Mouse (Mus musculus): Measurements from ENCODE around the gene Tle3. TPM values are rescaled to one million over a fixed set of nuclear protein-coding genes. Genes with fewer than 3 reads are reported as not detected.

The Tle3 gene
- polyA plus RNA-seq, 1 experiment from 2014 or later: 101 TPM

- DNase-seq (ENCODE audit: low read depth, low spot score): no peak
- H3K27me3 ChIP-seq: no peaks in the 10 kb centered on the region
- CTCF ChIA-PET: no interaction called here
- TF ChIP-seq CTCF (IDR thresholded peaks at IDR 0.05): no peak
- no peak for ATAC-seq
- in situ Hi-C loops (cut with MboI; ENCODE audit: low pct_unique_long_range_greater_than_20kb): no loop called here
- POLR2A ChIA-PET: interaction anchor here (1.0 kb wide), 1 partner anchor 9 kb away, joined by 3 read pairs; no protein-coding TSS in a partner anchor
Observed at GRCm38 (mm10) chr9:61426493-61426892, 54.3 kb downstream of the Tle3 start.

DNA sequence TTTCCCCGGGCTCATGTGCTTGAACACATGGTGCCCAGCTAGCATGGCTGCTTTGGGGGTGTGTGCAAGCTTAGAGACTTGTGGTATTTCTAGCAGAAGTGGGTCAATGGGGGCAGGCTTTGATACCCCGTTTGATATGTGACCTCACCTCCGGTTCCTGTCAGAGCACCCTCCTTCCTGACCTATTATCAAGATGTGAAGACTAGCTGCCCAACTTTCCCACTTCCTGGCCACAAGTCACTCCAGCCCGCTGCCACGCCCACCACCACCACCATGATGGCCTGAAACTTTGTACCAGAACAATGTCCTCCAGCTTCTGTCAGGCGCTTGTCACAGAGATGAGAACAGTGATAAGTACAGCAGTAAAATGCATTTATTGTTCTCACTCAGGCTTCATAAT lies 54.9 kb downstream of the Tle3 start:
- in situ Hi-C loops (cut with MboI; ENCODE audit: low pct_unique_long_range_greater_than_20kb): no loop called here
- no peak for DNase-seq (ENCODE audit: low read depth, low spot score)
- ChIA-PET CTCF (no interaction called here), POLR2A (interaction anchor here (1.0 kb wide), 1 partner anchor 10 kb away, joined by 3 read pairs; no protein-coding TSS in a partner anchor)
- no peaks in the 10 kb centered on the region for H3K27me3 ChIP-seq
- TF ChIP-seq CTCF (IDR thresholded peaks at IDR 0.05): no peak
- no peak for ATAC-seq

DNA sequence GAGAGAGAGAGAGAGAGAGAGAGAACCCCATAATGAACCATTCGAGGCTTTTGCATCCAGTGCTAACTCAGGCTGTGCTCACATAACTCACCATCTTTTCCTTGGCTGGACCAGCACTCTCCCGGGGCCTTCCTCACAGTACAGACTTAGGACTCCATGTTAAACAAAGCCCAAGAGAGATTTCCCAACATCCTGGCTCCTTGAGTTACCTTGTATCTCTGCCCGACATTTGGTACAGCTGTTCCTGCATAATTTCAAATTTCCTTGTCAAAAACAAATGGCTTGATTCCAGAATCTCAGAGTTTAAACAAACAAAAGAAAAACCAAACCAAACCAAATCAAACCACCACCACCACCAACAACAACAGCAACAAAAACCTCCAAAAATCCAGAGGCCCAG lies 55.7 kb downstream of the Tle3 start:
- H3K27me3 ChIP-seq: no peaks in the 10 kb centered on the region
- ATAC-seq (no peak), DNase-seq (ENCODE audit: low read depth, low spot score) (no peak)
- CTCF ChIA-PET: interaction anchor here (1.1 kb wide), 1 partner anchor 15 kb away, joined by 3 read pairs; no protein-coding TSS in a partner anchor
- POLR2A ChIA-PET: interaction anchor here (0.6 to 0.7 kb wide), 2 partner anchors 47 to 271 kb away, joined by 4 to 5 read pairs; no protein-coding TSS in a partner anchor
- in situ Hi-C loops (cut with MboI; ENCODE audit: low pct_unique_long_range_greater_than_20kb): no loop called here
- TF ChIP-seq CTCF (IDR thresholded peaks at IDR 0.05): no peak

GRCm38 (mm10) chr9:61431830-61432229 lies 59.7 kb downstream of the Tle3 start:
- in situ Hi-C loops (cut with MboI; ENCODE audit: low pct_unique_long_range_greater_than_20kb): no loop called here
- ATAC-seq (no peak), DNase-seq (ENCODE audit: low read depth, low spot score) (no peak)
- ChIA-PET POLR2A (no interaction called here), CTCF (interaction anchor here (1.1 to 1.2 kb wide), 2 partner anchors 27 to 447 kb away, joined by 3 read pairs; no protein-coding TSS in a partner anchor)
- no peaks in the 10 kb centered on the region for H3K27me3 ChIP-seq
- TF ChIP-seq CTCF (IDR thresholded peaks at IDR 0.05): no peak

GRCm38 (mm10) chr9:61433206-61433605 lies 61.0 kb downstream of the Tle3 start:
- CTCF ChIA-PET: interaction anchor here (1.2 kb wide), 2 partner anchors 28 to 29 kb away, joined by 3 read pairs; no protein-coding TSS in a partner anchor
- no peak for TF ChIP-seq CTCF (IDR thresholded peaks at IDR 0.05)
- POLR2A ChIA-PET: no interaction called here
- H3K27me3 ChIP-seq: no peaks in the 10 kb centered on the region
- ATAC-seq (no peak), DNase-seq (ENCODE audit: low read depth, low spot score) (no peak)
- in situ Hi-C loops (cut with MboI; ENCODE audit: low pct_unique_long_range_greater_than_20kb): no loop called here

DNA sequence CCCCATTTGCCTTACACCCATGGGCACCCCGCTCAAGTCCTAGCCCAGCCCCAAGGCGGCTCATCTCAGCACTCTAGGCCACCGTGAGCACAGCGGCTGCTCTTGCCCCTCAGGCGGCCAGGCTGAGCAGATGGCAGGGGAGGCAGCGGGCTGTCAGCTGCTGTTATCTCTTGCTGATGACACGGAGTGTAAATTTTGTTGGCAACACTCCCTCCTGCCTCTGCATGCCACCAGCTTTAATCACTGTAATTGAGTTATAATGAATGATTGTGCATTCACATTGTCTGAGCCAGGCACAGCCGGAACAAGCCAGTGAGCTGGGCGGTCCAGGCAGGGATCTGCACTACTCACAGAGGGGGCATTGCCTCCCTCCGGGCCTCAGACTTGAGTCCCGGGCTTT lies 61.9 kb downstream of the Tle3 start:
- no peak for TF ChIP-seq CTCF (IDR thresholded peaks at IDR 0.05)
- no peaks in the 10 kb centered on the region for H3K27me3 ChIP-seq

DNA sequence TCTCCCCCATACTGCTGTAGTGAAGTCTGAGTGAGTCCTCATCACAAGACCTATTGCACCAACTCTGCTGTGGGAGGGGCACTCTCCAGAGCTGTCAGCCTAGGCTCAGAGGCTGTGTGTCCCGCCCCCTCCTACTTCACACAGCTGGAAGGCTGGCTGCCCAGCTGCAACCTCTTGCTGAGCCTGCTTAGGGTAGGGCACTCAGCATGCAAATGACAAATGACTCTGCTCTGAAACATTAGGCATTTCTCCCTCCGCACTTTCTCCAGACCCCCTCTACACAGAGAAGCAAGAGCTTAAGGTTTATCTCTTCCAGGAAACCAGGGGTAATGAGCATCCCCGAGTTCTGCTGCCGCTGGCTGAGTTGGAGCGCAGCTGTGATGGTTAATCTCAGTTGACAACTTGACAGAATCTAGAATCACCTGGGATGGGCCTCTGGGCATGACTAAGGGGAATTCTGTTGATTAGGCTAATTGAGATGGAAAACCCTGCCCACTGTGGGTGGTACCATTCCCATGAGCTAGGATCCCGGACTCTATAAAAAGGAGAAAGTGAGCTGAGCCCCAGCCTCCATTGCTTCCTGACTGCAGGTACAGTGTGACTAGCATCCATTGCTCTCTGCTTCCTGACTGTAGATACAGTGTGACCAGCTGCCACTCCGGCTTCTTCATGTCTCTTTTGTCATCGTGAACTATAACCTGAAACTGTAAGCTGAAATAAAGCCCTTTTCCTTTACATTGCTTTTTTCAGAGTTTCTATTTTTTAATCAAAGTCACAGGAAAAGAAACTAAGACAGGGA lies 63.2 kb downstream of the Tle3 start:
- in situ Hi-C loops (cut with MboI; ENCODE audit: low pct_unique_long_range_greater_than_20kb): no loop called here
- DNase-seq (ENCODE audit: low read depth, low spot score): no peak
- no peaks in the 10 kb centered on the region for H3K27me3 ChIP-seq
- ChIA-PET POLR2A (no interaction called here), CTCF (interaction anchor here (1.0 to 1.7 kb wide), 3 partner anchors 27 to 44 kb away, joined by 3 to 4 read pairs (median 3); no protein-coding TSS in a partner anchor)
- ATAC-seq: no peak
- TF ChIP-seq CTCF (IDR thresholded peaks at IDR 0.05): no peak

More for the DNA sequence above, 61.9 kb downstream of the Tle3 start:
- ChIA-PET POLR2A (no interaction called here), CTCF (interaction anchor here (1.2 kb wide), 1 partner anchor 30 kb away, joined by 3 read pairs; no protein-coding TSS in a partner anchor)
- in situ Hi-C loops (cut with MboI; ENCODE audit: low pct_unique_long_range_greater_than_20kb): no loop called here
- DNase-seq (ENCODE audit: low read depth, low spot score) (peak; percentile 56), ATAC-seq (peak; percentile 34)

DNA sequence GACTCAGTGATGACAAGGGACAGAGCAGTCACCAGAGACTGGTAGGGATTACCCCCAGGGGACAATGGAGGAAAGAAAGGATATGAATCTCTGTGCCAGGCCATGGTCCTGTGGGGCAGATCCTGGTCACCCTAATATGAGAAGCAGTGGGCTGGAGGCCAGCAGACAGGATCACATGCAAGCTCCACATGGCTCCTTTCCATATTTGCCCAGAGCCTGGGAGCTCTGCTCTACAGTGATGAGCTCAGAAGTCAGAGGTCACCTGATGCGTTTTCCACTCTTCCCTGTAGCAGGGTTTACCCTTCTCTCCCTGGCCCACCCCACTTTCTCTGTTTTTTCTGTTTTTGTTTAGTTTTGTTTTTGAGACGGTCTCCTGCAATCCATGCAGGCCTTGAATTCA lies 63.9 kb downstream of the Tle3 start:
- ATAC-seq (no peak), DNase-seq (ENCODE audit: low read depth, low spot score) (no peak)
- in situ Hi-C loops (cut with MboI; ENCODE audit: low pct_unique_long_range_greater_than_20kb): no loop called here
- H3K27me3 ChIP-seq: no peaks in the 10 kb centered on the region
- ChIA-PET CTCF (interaction anchor here (1.0 to 1.7 kb wide), 3 partner anchors 28 to 43 kb away, joined by 3 to 4 read pairs (median 3); no protein-coding TSS in a partner anchor), POLR2A (no interaction called here)
- no peak for TF ChIP-seq CTCF (IDR thresholded peaks at IDR 0.05)

DNA sequence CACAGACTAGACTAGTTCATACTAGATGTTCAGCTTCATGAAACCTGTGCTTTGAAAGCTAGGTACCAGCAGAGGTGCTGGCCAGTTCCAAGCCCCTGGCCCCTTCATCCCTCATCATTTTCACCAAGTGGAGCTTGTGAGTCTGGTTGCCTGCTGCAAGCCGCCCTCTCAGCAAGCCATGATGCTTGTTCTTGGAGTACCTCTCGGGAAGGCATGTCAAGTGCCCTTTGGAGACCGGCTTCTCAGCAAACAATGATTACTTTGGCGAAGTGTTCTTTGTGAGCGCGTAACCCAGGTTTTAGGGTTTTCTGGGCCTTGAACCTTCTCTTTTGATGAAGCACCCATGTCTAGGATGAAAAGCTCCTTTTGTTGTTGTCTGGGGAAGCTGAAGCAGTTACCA lies 64.6 kb downstream of the Tle3 start:
- no peaks in the 10 kb centered on the region for H3K27me3 ChIP-seq
- no peak for DNase-seq (ENCODE audit: low read depth, low spot score)
- ChIA-PET POLR2A (no interaction called here), CTCF (interaction anchor here (1.7 kb wide), 1 partner anchor 28 kb away, joined by 3 read pairs; no protein-coding TSS in a partner anchor)
- no peak for ATAC-seq
- in situ Hi-C loops (cut with MboI; ENCODE audit: low pct_unique_long_range_greater_than_20kb): no loop called here
- TF ChIP-seq CTCF (IDR thresholded peaks at IDR 0.05): no peak

DNA sequence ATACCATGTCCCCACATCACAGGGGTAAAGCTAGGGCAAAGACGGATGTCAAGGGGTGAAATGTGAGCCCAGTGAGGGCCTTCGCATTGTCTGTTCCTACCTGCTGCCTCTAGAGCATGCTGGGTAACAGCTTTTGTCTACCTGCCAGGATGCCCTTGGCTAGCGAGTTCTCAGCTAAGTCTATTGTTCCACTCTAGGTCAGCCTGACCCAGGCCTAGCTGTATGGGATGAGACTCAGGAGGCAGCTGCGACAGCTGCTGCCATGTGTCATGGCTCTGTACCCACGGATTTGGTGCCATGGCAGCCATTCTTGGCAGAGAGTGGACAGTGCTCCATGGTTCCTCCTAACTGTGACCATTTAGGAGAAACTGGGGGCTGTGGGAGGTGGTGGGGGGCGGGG lies 66.9 kb downstream of the Tle3 start:
- ChIA-PET CTCF (no interaction called here), POLR2A (no interaction called here)
- in situ Hi-C loops (cut with MboI; ENCODE audit: low pct_unique_long_range_greater_than_20kb): no loop called here
- H3K27me3 ChIP-seq: no peaks in the 10 kb centered on the region
- TF ChIP-seq CTCF (IDR thresholded peaks at IDR 0.05): no peak
- ATAC-seq (no peak), DNase-seq (ENCODE audit: low read depth, low spot score) (no peak)

DNA sequence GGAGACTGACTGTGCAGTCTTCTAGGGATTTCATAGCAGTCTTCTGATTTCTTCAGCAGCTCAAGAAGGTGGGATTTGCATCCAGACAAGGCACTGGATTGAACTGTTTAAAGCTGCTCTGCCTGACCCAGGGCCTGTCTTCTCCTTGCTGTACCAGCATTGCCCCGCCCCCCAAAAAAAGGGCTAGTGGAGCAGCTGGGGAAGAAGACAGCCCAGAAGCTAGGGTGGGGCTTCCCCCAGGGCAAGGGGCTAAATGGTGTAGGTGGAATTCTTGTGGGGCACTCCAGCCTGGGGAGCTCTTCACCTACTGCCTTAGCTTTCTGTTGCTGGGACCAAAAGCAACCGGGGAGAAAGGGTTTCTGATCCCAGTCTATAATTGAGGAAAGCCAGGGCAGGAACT lies 67.8 kb downstream of the Tle3 start:
- no peak for TF ChIP-seq CTCF (IDR thresholded peaks at IDR 0.05)

More for the DNA sequence above, 67.8 kb downstream of the Tle3 start:
- in situ Hi-C loops (cut with MboI; ENCODE audit: low pct_unique_long_range_greater_than_20kb): no loop called here
- ChIA-PET POLR2A (interaction anchor here (0.7 kb wide), 1 partner anchor 32 kb away, joined by 3 read pairs; no protein-coding TSS in a partner anchor), CTCF (no interaction called here)
- no peak for ATAC-seq
- no peaks in the 10 kb centered on the region for H3K27me3 ChIP-seq
- DNase-seq (ENCODE audit: low read depth, low spot score): no peak
